Comparison of ENCODE assay signal across 27 mouse cellular contexts in genomic region chr13:51446550-51446949, GRCm38 (mm10).
"Had no signal": no experiment of that assay in that cellular context is flagged by ENCODE, and none has a peak within 500 bp of the region (broad histone marks: within the 10 kb centered on the region; RNA-seq: fewer than 3 reads in every experiment).

No protein-coding gene starts in this region.

- H3K36me3 ChIP-seq: embryonic facial prominence, embryonic 10.5 days; embryonic facial prominence, embryonic 12.5 days; embryonic facial prominence, embryonic 13.5 days; embryonic facial prominence, embryonic 15.5 days; forebrain, embryonic 15.5 days; heart, embryonic 10.5 days had no signal

- H3K9me3 ChIP-seq: embryonic facial prominence, embryonic 10.5 days; embryonic facial prominence, embryonic 12.5 days; embryonic facial prominence, embryonic 13.5 days; embryonic facial prominence, embryonic 15.5 days; forebrain, embryonic 13.5 days; forebrain, embryonic 15.5 days; heart, embryonic 10.5 days had no signal

- H3K4me1 ChIP-seq: embryonic facial prominence, embryonic 10.5 days; embryonic facial prominence, embryonic 12.5 days; embryonic facial prominence, embryonic 13.5 days; embryonic facial prominence, embryonic 15.5 days; forebrain, embryonic 13.5 days; forebrain, embryonic 15.5 days; heart, embryonic 10.5 days had no signal

- H3K9ac ChIP-seq: embryonic facial prominence, embryonic 12.5 days; embryonic facial prominence, embryonic 13.5 days; embryonic facial prominence, embryonic 15.5 days; forebrain, embryonic 13.5 days; forebrain, embryonic 15.5 days had no signal

- H3K4me2 ChIP-seq: embryonic facial prominence, embryonic 12.5 days; embryonic facial prominence, embryonic 13.5 days; embryonic facial prominence, embryonic 15.5 days; forebrain, embryonic 13.5 days; forebrain, embryonic 15.5 days; heart, embryonic 11.5 days had no signal

- H3K27me3 ChIP-seq: embryonic facial prominence, embryonic 12.5 days; embryonic facial prominence, embryonic 13.5 days; embryonic facial prominence, embryonic 15.5 days; forebrain, embryonic 13.5 days; forebrain, embryonic 15.5 days had no signal

- ATAC-seq: forebrain, embryonic 13.5 days; forebrain, embryonic 14.5 days; forebrain, embryonic 15.5 days had no signal

- H3K4me3 ChIP-seq: embryonic facial prominence, embryonic 10.5 days; embryonic facial prominence, embryonic 12.5 days; embryonic facial prominence, embryonic 13.5 days; embryonic facial prominence, embryonic 15.5 days; erythroblast, embryonic 14.5 days; forebrain, embryonic 13.5 days; forebrain, embryonic 15.5 days; gastrocnemius, adult 2 months; heart, adult 2 months; heart, embryonic 10.5 days had no signal

- DNase-seq: cerebellum, adult 2 months; cerebellum, adult 8-10 months; cerebellum, adult 9-10 months; cerebellum, adult 9-11 months; cerebellum, postnatal 10 days; cerebellum, postnatal 14 days; cerebellum, postnatal 25 days; cerebellum, postnatal 36 days; embryo, embryonic 11 days; gastrocnemius, adult 2 months; gastrocnemius, postnatal 10 days; gastrocnemius, postnatal 14 days; gastrocnemius, postnatal 25 days; gastrocnemius, postnatal 36 days; heart, adult 11 months; heart, adult 18-20 months; heart, adult 2 months had no signal

- H3K27ac ChIP-seq: embryonic facial prominence, embryonic 10.5 days; embryonic facial prominence, embryonic 12.5 days; embryonic facial prominence, embryonic 13.5 days; embryonic facial prominence, embryonic 15.5 days; forebrain, embryonic 13.5 days; forebrain, embryonic 15.5 days; gastrocnemius, adult 2 months; heart, adult 2 months; heart, embryonic 10.5 days had no signal
